Mouse (Mus musculus) embryonic facial prominence, embryonic 10.5 days (tissue): Measurements from ENCODE around the gene Ube2v1. TPM values are rescaled to one million over a fixed set of nuclear protein-coding genes. Genes with fewer than 3 reads are reported as not detected.
A peak's percentile ranks its signal among the peaks of the same experiment; 100 is the strongest.
"Not testable (repeated sequence)": the region's sequence is repeated elsewhere in the genome, so short reads cannot be mapped to it uniquely, and the experiment has no call there.

ENCODE experiments used
- DNase-seq: peaks from one replicate; pipeline ENCODE4 v3.0.0-alpha.2; 2017; ENCODE audit warnings: low spot score
- H3K27ac ChIP-seq: fragments of 300-500 bp; sonication (generic); replicated peaks from 2 replicates; pipeline ENCODE4 v1.5.1; 2016; ENCODE audit warnings: mild to moderate bottlenecking
- H3K27me3 ChIP-seq: fragments of 300-500 bp; sonication (generic); replicated peaks from 2 replicates; pipeline ENCODE4 v1.6.1; 2016; ENCODE audit warnings: low read depth, mild to moderate bottlenecking; ENCODE audit not compliant: poor library complexity, severe bottlenecking
- H3K36me3 ChIP-seq: fragments of 300-500 bp; sonication (generic); replicated peaks from 2 replicates; pipeline ENCODE4 v1.6.1; 2016; ENCODE audit warnings: mild to moderate bottlenecking, moderate library complexity
- H3K4me1 ChIP-seq: fragments of 300-500 bp; sonication (generic); 2 replicates; pipeline ENCODE4 v1.6.1; 2016
- H3K4me3 ChIP-seq: fragments of 300-500 bp; sonication (generic); 2 replicates; pipeline ENCODE4 v1.5.1; 2016; ENCODE audit warnings: mild to moderate bottlenecking, moderate library complexity
- H3K9me3 ChIP-seq: fragments of 300-500 bp; sonication (generic); 2 replicates; pipeline ENCODE4 v1.6.1; 2016; ENCODE audit warnings: mild to moderate bottlenecking
- WGBS: fragments of 180-500 bp; shearing (Covaris S2); methylation state at CpG from one replicate; pipeline ENCODE4 v1.1.7; 2016; 5-methylcytosine and 5-hydroxymethylcytosine counted together
- polyA plus RNA-seq: library from polyadenylated mRNA; unstranded; fragments of >200 nt; fragmentation: Nextera tagmentation; extraction: Ambion mirVana; gene quantifications from 2 replicates; pipeline ENCODE4 v1.2.1, GENCODE M21; 2016

Gene Ube2v1
- polyA plus RNA-seq, 1 experiment from 2014 or later = 384 TPM

- H3K27ac ChIP-seq = peak overlapping the region; percentile 98
- H3K9me3 ChIP-seq = no peaks in the 10 kb centered on the region
- peaks cover 40% of the 10 kb centered on the region for H3K36me3 ChIP-seq
- DNase-seq = no peak
- WGBS = 76% methylated on average over 11 of the region's 11 CpGs
- peaks cover 67% of the 10 kb centered on the region for H3K4me1 ChIP-seq
- H3K27me3 ChIP-seq = no peaks in the 10 kb centered on the region
- H3K4me3 ChIP-seq = peak overlapping the region; percentile 99
These were observed 2.2 kb downstream of the Ube2v1 start for GRCm38 (mm10) chr2:167629665-167630209.

- WGBS = 88% methylated on average over 4 of the region's 4 CpGs
- no peaks in the 10 kb centered on the region for H3K27me3 ChIP-seq
- peak overlapping the region; percentile 99; the same call in 1 of the 2 replicates for H3K4me3 ChIP-seq
- DNase-seq = no peak
- H3K36me3 ChIP-seq = peaks cover 43% of the 10 kb centered on the region
- peaks cover 59% of the 10 kb centered on the region for H3K4me1 ChIP-seq
- no peaks in the 10 kb centered on the region for H3K9me3 ChIP-seq
- H3K27ac ChIP-seq = 0 out of 2 replicates have a peak overlapping the region, but pooled peaks have one; percentile 4
These were observed 3.0 kb downstream of the Ube2v1 start for GRCm38 (mm10) chr2:167628872-167629271.

- peaks cover 47% of the 10 kb centered on the region for H3K4me1 ChIP-seq
- H3K9me3 ChIP-seq = no peaks in the 10 kb centered on the region
- no peak for DNase-seq
- no peak overlapping the region for H3K4me3 ChIP-seq
- H3K27ac ChIP-seq = peak overlapping the region; percentile 48
- H3K27me3 ChIP-seq = no peaks in the 10 kb centered on the region
- peaks cover 54% of the 10 kb centered on the region for H3K36me3 ChIP-seq
- 93% methylated on average over 7 of the region's 7 CpGs for whole genome bisulfite sequencing
These were observed 4.9 kb downstream of the Ube2v1 start for GRCm38 (mm10) chr2:167627019-167627418.

GRCm38 (mm10) chr2:167625670-167626069 lies 6.2 kb downstream of the Ube2v1 start:
- WGBS = 61% methylated on average over 2 of the region's 2 CpGs
- Histone ChIP-seq H3K4me3 (no peak overlapping the region), H3K4me1 (peaks cover 49% of the 10 kb centered on the region), H3K27ac (no peak overlapping the region), H3K9me3 (no peaks in the 10 kb centered on the region), H3K27me3 (no peaks in the 10 kb centered on the region), H3K36me3 (peaks cover 68% of the 10 kb centered on the region)
- no peak for DNase-seq

- Histone ChIP-seq H3K36me3 (peaks cover 67% of the 10 kb centered on the region), H3K27ac (no peak overlapping the region; the same call in 1 of the 2 replicates), H3K9me3 (no peaks in the 10 kb centered on the region), H3K4me1 (peaks cover 38% of the 10 kb centered on the region), H3K4me3 (no peak overlapping the region), H3K27me3 (no peaks in the 10 kb centered on the region)
- 96% methylated on average over 6 of the region's 6 CpGs for WGBS
- no peak for DNase-seq
These were observed 7.4 kb downstream of the Ube2v1 start for GRCm38 (mm10) chr2:167624368-167625075.

- WGBS = 85% methylated on average over 5 of the region's 5 CpGs
- Histone ChIP-seq H3K4me1 (peaks cover 27% of the 10 kb centered on the region), H3K9me3 (no peaks in the 10 kb centered on the region), H3K27ac (no peak overlapping the region), H3K36me3 (peaks cover 63% of the 10 kb centered on the region), H3K27me3 (no peaks in the 10 kb centered on the region), H3K4me3 (no peak overlapping the region)
- no peak for DNase-seq
These were observed 8.9 kb downstream of the Ube2v1 start for GRCm38 (mm10) chr2:167622965-167623364.

GRCm38 (mm10) chr2:167622352-167622751 lies 9.5 kb downstream of the Ube2v1 start:
- peaks cover 24% of the 10 kb centered on the region for H3K4me1 ChIP-seq
- peaks cover 63% of the 10 kb centered on the region for H3K36me3 ChIP-seq
- no peaks in the 10 kb centered on the region for H3K9me3 ChIP-seq
- no peak for DNase-seq
- no peak overlapping the region for H3K4me3 ChIP-seq
- 0 out of 2 replicates have a peak overlapping the region, but pooled peaks have one; percentile 35 for H3K27ac ChIP-seq
- 87% methylated on average over 13 of the region's 13 CpGs for WGBS
- H3K27me3 ChIP-seq = no peaks in the 10 kb centered on the region

GRCm38 (mm10) chr2:167621255-167622087 lies 10.4 kb downstream of the Ube2v1 start:
- Histone ChIP-seq H3K27me3 (no peaks in the 10 kb centered on the region), H3K36me3 (peaks cover 64% of the 10 kb centered on the region), H3K4me1 (peaks cover 18% of the 10 kb centered on the region), H3K4me3 (0 out of 2 replicates have a peak overlapping the region, but pooled peaks have one; percentile 11), H3K9me3 (no peaks in the 10 kb centered on the region), H3K27ac (peak overlapping the region; percentile 14; the same call in 1 of the 2 replicates)
- no peak for DNase-seq
- WGBS = 81% methylated on average over 9 of the region's 9 CpGs

- Histone ChIP-seq H3K9me3 (peaks cover 6% of the 10 kb centered on the region; the same call in 1 of the 2 replicates), H3K36me3 (peaks cover 86% of the 10 kb centered on the region), H3K27ac (no peak overlapping the region), H3K27me3 (no peaks in the 10 kb centered on the region), H3K4me3 (no peak overlapping the region), H3K4me1 (peaks cover 13% of the 10 kb centered on the region)
- DNase-seq = no peak
- 82% methylated on average over 4 of the region's 4 CpGs for WGBS
These were observed 14.4 kb downstream of the Ube2v1 start for GRCm38 (mm10) chr2:167617472-167617871.

- Histone ChIP-seq H3K4me3 (no peak overlapping the region), H3K9me3 (peaks cover 6% of the 10 kb centered on the region; the same call in 1 of the 2 replicates), H3K36me3 (peaks cover 86% of the 10 kb centered on the region), H3K27ac (no peak overlapping the region), H3K27me3 (no peaks in the 10 kb centered on the region), H3K4me1 (peaks cover 9% of the 10 kb centered on the region)
- DNase-seq = no peak
- 92% methylated on average over 3 of the region's 3 CpGs for WGBS
These were observed 14.9 kb downstream of the Ube2v1 start for GRCm38 (mm10) chr2:167617034-167617433.

GRCm38 (mm10) chr2:167613335-167613734 lies 18.6 kb downstream of the Ube2v1 start:
- not testable (repeated sequence) for DNase-seq, H3K4me3 ChIP-seq, H3K4me1 ChIP-seq, H3K27ac ChIP-seq, H3K27me3 ChIP-seq, H3K9me3 ChIP-seq
- 95% methylated on average over 7 of the region's 7 CpGs for WGBS
- peaks cover 94% of the 10 kb centered on the region for H3K36me3 ChIP-seq

- 0 out of 2 replicates have a peak, but pooled peaks cover under 1% of the 10 kb centered on the region for H3K4me1 ChIP-seq
- H3K36me3 ChIP-seq = peaks cover 88% of the 10 kb centered on the region
- no peak overlapping the region for H3K27ac ChIP-seq
- WGBS = 96% methylated on average over 14 of the region's 14 CpGs
- peaks cover 6% of the 10 kb centered on the region; the same call in 1 of the 2 replicates for H3K9me3 ChIP-seq
- no peak for DNase-seq
- no peak overlapping the region for H3K4me3 ChIP-seq
- no peaks in the 10 kb centered on the region for H3K27me3 ChIP-seq
These were observed 19.8 kb downstream of the Ube2v1 start for GRCm38 (mm10) chr2:167612122-167612521.
